Comparison of ENCODE assay signal across 1 mouse cellular context in the genomic region with DNA sequence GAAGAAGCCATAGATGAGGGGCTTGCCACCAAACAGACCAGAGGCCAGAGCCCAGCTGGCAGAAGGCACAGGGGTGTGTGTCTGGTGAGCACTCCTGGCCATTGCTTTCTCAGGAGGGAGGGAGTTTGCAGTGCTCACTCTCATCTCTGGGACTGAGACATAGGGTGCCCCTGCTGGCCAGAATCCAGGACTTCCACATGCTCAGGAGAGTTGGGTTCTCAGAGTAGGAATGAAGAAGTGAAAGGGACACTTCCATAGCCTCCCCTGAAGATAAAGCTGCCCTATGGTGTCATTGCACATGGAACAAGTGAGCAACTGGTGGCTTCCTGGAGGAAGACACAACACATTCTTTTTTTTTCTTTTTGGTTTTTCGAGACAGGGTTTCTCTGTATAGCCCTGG.
TF ChIP-seq lines count a peak whose summit lies in the region.

No protein-coding gene starts in this region.

TF ChIP-seq in MEL, 35 proteins besides CTCF, POLR2A, EP300 and RAD21:
- TF ChIP-seq ZMIZ1 (IDR thresholded peaks at IDR 0.05; ENCODE audit: low read depth, low read length), result no peak
- no peak for TF ChIP-seq USF2 (IDR thresholded peaks at IDR 0.05; ENCODE audit: borderline replicate concordance in 1 of 2, insufficient read depth in 1 of 2, low read depth in 1 of 2, low read length in 2 of 2)
- no peak for TF ChIP-seq CHD2 (IDR thresholded peaks at IDR 0.05; ENCODE audit: low read length)
- no peak for TF ChIP-seq POLR2AphosphoS5 (IDR thresholded peaks at IDR 0.05; ENCODE audit: borderline replicate concordance, low read depth, low read length)
- TF ChIP-seq TAL1 (IDR thresholded peaks at IDR 0.05; ENCODE audit: low read length), result no peak
- no peak for TF ChIP-seq MAX (IDR thresholded peaks at IDR 0.05; ENCODE audit: low read length)
- TF ChIP-seq UBTF (IDR thresholded peaks at IDR 0.05; ENCODE audit: borderline replicate concordance, insufficient read depth, low read depth, low read length), result no peak
- TF ChIP-seq MEF2A (IDR thresholded peaks at IDR 0.05; ENCODE audit: extremely low read depth, insufficient replicate concordance, low read depth, low read length, poor library complexity, severe bottlenecking), result no peak
TF ChIP-seq in MEL: peak in this region for 0.
